Mouse (Mus musculus): ENCODE data around the gene Trim43b. TPM values are rescaled to one million over a fixed set of nuclear protein-coding genes. Genes with fewer than 3 reads are reported as not detected.
"Not testable (repeated sequence)": the region's sequence is repeated elsewhere in the genome, so short reads cannot be mapped to it uniquely, and the experiment has no call there.

The Trim43b gene
- total RNA-seq (2021) = not detected
- long read RNA-seq = 0 reads

GRCm38 (mm10) chr9:89092735-89093134 is at the start of gene Trim43b:
TSS of gene Trim43b (minus strand) at chr9:89092835.
- not testable (repeated sequence) for DNase-seq (ENCODE audit: low spot score in 2 of 2)

GRCm38 (mm10) chr9:89104576-89104975 is 11.9 kb upstream of the Trim43b start:
- DNase-seq (ENCODE audit: low spot score in 2 of 2) = not testable (repeated sequence)

- DNase-seq (ENCODE audit: low spot score in 2 of 2) = not testable (repeated sequence)
These were observed 5.9 kb downstream of the Trim43b start for GRCm38 (mm10) chr9:89086746-89087145.

GRCm38 (mm10) chr9:89079637-89080036 is 13.0 kb downstream of the Trim43b start:
- DNase-seq (ENCODE audit: low spot score in 2 of 2) = not testable (repeated sequence)

- DNase-seq (ENCODE audit: low spot score in 2 of 2) = not testable (repeated sequence)
These were observed 16.1 kb downstream of the Trim43b start for GRCm38 (mm10) chr9:89076508-89076907.

- DNase-seq (ENCODE audit: low spot score in 2 of 2) = not testable (repeated sequence)
These were observed 25.5 kb downstream of the Trim43b start for GRCm38 (mm10) chr9:89067143-89067501.

GRCm38 (mm10) chr9:89066378-89067142 is 26.1 kb downstream of the Trim43b start:
- DNase-seq (ENCODE audit: low spot score in 2 of 2) = peak; percentile 75 to 81

Other genes starting within 250 kb of the Trim43b start
- not detected for gene Bcl2a1a, start 135.9 kb downstream of the Trim43b start, total RNA-seq (2021)
- under 1 TPM in 1 of 2 experiments, not detected in 1; 0.87 TPM for gene Bcl2a1b, start 106.4 kb upstream of the Trim43b start, total RNA-seq (2021)
- not detected for gene Gm29094, start 106.5 kb upstream of the Trim43b start, total RNA-seq (2021)
- gene Mthfs, start 117.8 kb upstream of the Trim43b start, total RNA-seq (2021) = 10 to 100 TPM; 28.2 to 51.8 TPM